Mouse (Mus musculus) mature B cell (primary cell): ENCODE measurements around the gene Hnf4a.
"Not testable (repeated sequence)": the region's sequence is repeated elsewhere in the genome, so short reads cannot be mapped to it uniquely, and the experiment has no call there.

Source experiments
- in situ Hi-C: fragments of 300-500 bp; cut with MboI; formaldehyde crosslinking; loops from 2 replicates; pipeline ENCODE4 v1.14.3; 2019

Gene Hnf4a

GRCm38 (mm10) chr2:163506300-163507004 lies at the start of gene Hnf4a:
Hnf4a (plus strand) TSS chr2:163506808.
- in situ Hi-C loops: no loop called here

GRCm38 (mm10) chr2:163458539-163459265 lies 47.9 kb upstream of the Hnf4a start:
- in situ Hi-C loops: no loop called here

GRCm38 (mm10) chr2:163459380-163459779 lies 47.2 kb upstream of the Hnf4a start:
- in situ Hi-C loops: no loop called here

- in situ Hi-C loops: no loop called here
These were observed 46.0 kb upstream of the Hnf4a start for GRCm38 (mm10) chr2:163460622-163461021.

GRCm38 (mm10) chr2:163461307-163461706 lies 45.3 kb upstream of the Hnf4a start:
- in situ Hi-C loops: not testable (repeated sequence)

- in situ Hi-C loops: no loop called here
These were observed 44.2 kb upstream of the Hnf4a start for GRCm38 (mm10) chr2:163462386-163462785.

GRCm38 (mm10) chr2:163462801-163463200 lies 43.8 kb upstream of the Hnf4a start:
- in situ Hi-C loops: no loop called here

GRCm38 (mm10) chr2:163463251-163463769 lies 43.3 kb upstream of the Hnf4a start:
- in situ Hi-C loops: no loop called here

GRCm38 (mm10) chr2:163463998-163464397 lies 42.6 kb upstream of the Hnf4a start:
- in situ Hi-C loops: no loop called here

- in situ Hi-C loops: no loop called here
These were observed 42.0 kb upstream of the Hnf4a start for GRCm38 (mm10) chr2:163464562-163464961.

GRCm38 (mm10) chr2:163466771-163467170 lies 39.8 kb upstream of the Hnf4a start:
- in situ Hi-C loops: no loop called here

- in situ Hi-C loops: no loop called here
These were observed 39.0 kb upstream of the Hnf4a start for GRCm38 (mm10) chr2:163467585-163467984.

- in situ Hi-C loops: no loop called here
These were observed 37.7 kb upstream of the Hnf4a start for GRCm38 (mm10) chr2:163468866-163469265.

- in situ Hi-C loops: loop anchor here (5.0 kb wide), 1 partner anchor 47 kb away; the partner anchor contains the start of gene Oser1
These were observed 36.9 kb upstream of the Hnf4a start for GRCm38 (mm10) chr2:163469711-163470110.

- in situ Hi-C loops: loop anchor here (5.0 kb wide), 1 partner anchor 49 kb away; the partner anchor contains the start of gene Oser1
These were observed 35.5 kb upstream of the Hnf4a start for GRCm38 (mm10) chr2:163471136-163471535.

GRCm38 (mm10) chr2:163471710-163472465 lies 34.7 kb upstream of the Hnf4a start:
- in situ Hi-C loops: loop anchor here (5.0 kb wide), 1 partner anchor 50 kb away; the partner anchor contains the start of gene Oser1

GRCm38 (mm10) chr2:163472466-163472851 lies 34.1 kb upstream of the Hnf4a start, which contains the start of gene Fitm2:
Fitm2 (minus strand) TSS chr2:163472629.
- in situ Hi-C loops: loop anchor here (5.0 kb wide), 1 partner anchor 50 kb away; the partner anchor contains the start of gene Oser1

GRCm38 (mm10) chr2:163480191-163480825 lies 26.3 kb upstream of the Hnf4a start:
- in situ Hi-C loops: no loop called here

- in situ Hi-C loops: no loop called here
These were observed 25.0 kb upstream of the Hnf4a start for GRCm38 (mm10) chr2:163481539-163482029.

- in situ Hi-C loops: no loop called here
These were observed 19.2 kb upstream of the Hnf4a start for GRCm38 (mm10) chr2:163487360-163487759.

GRCm38 (mm10) chr2:163489725-163490291 lies 16.8 kb upstream of the Hnf4a start:
- in situ Hi-C loops: no loop called here
